Mouse (Mus musculus): ENCODE measurements at regions not wholly inside any gene's neighbourhood (a gene's known extent, or its start where the extent isn't known, plus 50 kb on each side); places are given as distances from the start of the nearest gene placed in this dataset.
A peak's percentile ranks its signal among the peaks of the same experiment; 100 is the strongest.

DNA sequence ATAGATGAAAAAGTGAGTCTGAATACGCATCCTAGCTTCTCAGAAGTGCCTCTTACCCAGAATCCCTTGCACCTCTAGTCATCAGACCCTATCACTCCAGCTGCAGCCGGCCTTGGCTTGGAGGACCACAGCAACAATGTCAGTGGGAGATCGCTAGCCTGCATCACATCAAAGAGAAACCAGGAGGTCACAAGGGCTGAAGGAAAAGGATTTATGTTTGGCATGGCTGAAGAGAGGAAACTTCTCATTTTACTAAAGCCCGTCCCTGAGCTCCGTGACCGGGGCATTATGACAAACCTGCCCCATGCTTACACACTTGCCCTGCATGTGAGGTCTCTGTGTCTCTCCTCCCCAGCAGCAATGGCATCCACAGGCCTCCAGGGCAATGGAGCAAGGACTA is 63.8 kb upstream of the Irf2bp2 start:
- no peak for DNase-seq (ENCODE audit: low spot score)
- Histone ChIP-seq H3K9me3 (ENCODE audit: control insufficient read depth, low read length) (no peaks in the 10 kb centered on the region), H3K4me1 (replicated peaks; ENCODE audit: control insufficient read depth, insufficient read depth, low read length) (peaks cover 36% of the 10 kb centered on the region), H3K9ac (ENCODE audit: low read length) (no peak overlapping the region), H3K36me3 (ENCODE audit: control insufficient read depth, insufficient read depth, low read length) (no peaks in the 10 kb centered on the region), H3K4me2 (ENCODE audit: low read length) (no peak overlapping the region), H3K27ac (ENCODE audit: low read depth) (no peak overlapping the region), H3K4me3 (ENCODE audit: low read depth, low read length) (no peak overlapping the region), H3K27me3 (replicated peaks; ENCODE audit: control insufficient read depth, insufficient read depth, low read length) (no peaks in the 10 kb centered on the region)
- WGBS: 66% methylated on average over 6 of the region's 6 CpGs
- ATAC-seq (replicated peaks; ENCODE audit: low FRiP score, low TSS enrichment, low read depth): no peak

DNA sequence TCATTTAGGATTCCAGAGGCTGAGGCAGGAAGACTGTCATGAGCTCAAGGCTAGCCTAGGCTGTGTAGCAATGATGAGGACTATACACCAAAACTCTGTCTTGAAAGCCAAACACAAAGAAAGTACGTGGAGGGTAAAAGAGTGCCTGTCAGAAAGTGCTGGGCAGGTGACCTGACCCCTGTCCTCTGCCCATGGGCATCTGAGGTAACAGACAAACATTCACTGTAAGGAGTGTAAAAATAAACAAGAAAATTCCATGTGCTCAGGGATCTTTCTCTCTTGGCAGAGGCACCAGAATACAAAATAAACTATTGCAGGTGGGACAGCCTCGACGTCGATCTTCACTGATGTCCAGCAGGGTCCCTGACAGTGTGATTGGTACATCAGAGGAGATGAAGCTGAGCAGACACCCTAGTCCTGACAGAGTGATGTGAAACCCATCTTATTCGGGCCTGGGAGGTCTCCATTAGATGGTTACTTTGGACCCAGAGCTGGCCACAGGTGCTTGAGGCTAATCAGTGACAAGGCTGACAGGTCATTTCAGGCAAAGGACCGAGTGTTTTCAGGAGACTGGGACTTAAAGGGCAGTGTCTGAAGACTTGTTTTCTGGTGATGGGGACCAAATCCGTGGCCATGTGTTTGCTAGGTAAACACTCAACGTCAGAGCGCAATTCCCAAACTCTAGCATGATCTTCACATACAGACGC is 62.9 kb upstream of the Irf2bp2 start:
- no peaks in the 10 kb centered on the region for H3K9me3 ChIP-seq (ENCODE audit: control insufficient read depth, low read length)
- no peaks in the 10 kb centered on the region for H3K36me3 ChIP-seq (ENCODE audit: control insufficient read depth, insufficient read depth, low read length)
- no peak overlapping the region for H3K4me2 ChIP-seq (ENCODE audit: low read length)
- peaks cover 27% of the 10 kb centered on the region for H3K4me1 ChIP-seq (replicated peaks; ENCODE audit: control insufficient read depth, insufficient read depth, low read length)
- WGBS: 51% methylated on average over 10 of the region's 10 CpGs
- no peaks in the 10 kb centered on the region for H3K27me3 ChIP-seq (replicated peaks; ENCODE audit: control insufficient read depth, insufficient read depth, low read length)
- H3K9ac ChIP-seq (ENCODE audit: low read length): no peak overlapping the region
- no peak overlapping the region for H3K27ac ChIP-seq (ENCODE audit: low read depth)
- no peak overlapping the region for H3K4me3 ChIP-seq (ENCODE audit: low read depth, low read length)
- DNase-seq (ENCODE audit: low spot score) (no peak), ATAC-seq (replicated peaks; ENCODE audit: low FRiP score, low TSS enrichment, low read depth) (no peak)

DNA sequence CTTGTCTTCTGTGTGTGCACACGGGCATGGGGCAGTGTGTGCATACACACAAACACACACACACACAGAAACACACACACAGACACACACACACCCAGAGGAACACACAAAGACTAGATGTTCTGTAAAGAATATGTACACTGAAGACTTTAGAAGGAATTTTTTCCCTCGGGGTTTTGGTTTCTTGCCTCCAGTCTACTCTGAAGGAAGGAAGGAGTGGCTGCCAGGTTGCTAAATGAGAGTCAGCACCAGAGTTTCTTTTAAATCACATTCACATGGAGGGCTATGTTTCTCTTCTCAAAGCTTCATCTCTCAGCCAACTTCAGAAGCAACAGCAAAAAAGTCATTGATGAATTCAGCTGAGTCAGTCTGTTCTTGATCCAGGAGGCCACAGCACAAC is 61.8 kb upstream of the Irf2bp2 start:
- no peak overlapping the region for H3K9ac ChIP-seq (ENCODE audit: low read length)
- no peak overlapping the region for H3K4me2 ChIP-seq (ENCODE audit: low read length)
- 27% methylated on average over 2 of the region's 2 CpGs for WGBS
- H3K4me1 ChIP-seq (replicated peaks; ENCODE audit: control insufficient read depth, insufficient read depth, low read length): peaks cover 16% of the 10 kb centered on the region
- H3K36me3 ChIP-seq (ENCODE audit: control insufficient read depth, insufficient read depth, low read length): no peaks in the 10 kb centered on the region
- DNase-seq (ENCODE audit: low spot score) (no peak), ATAC-seq (replicated peaks; ENCODE audit: low FRiP score, low TSS enrichment, low read depth) (no peak)
- no peak overlapping the region for H3K27ac ChIP-seq (ENCODE audit: low read depth)
- H3K27me3 ChIP-seq (replicated peaks; ENCODE audit: control insufficient read depth, insufficient read depth, low read length): no peaks in the 10 kb centered on the region
- no peaks in the 10 kb centered on the region for H3K9me3 ChIP-seq (ENCODE audit: control insufficient read depth, low read length)
- no peak overlapping the region for H3K4me3 ChIP-seq (ENCODE audit: low read depth, low read length)

DNA sequence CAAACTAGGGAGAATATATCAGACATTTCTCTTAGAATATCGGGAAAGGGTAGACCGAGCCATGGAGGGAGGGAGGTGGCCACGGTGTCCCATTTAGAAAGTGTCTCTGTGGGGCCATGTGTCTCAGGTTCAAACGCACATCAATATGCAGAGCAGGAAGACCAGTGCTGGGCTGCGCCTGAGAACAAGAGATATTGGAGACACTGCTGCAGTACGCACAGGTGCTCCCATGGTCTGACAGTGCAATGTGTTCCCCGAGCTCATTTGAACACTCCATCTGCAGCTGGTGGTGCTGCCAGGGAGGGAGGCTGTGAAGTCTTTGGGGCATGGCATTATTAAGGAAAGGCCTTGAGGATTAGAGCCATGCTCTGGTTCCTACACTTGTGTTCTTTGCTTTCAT is 60.6 kb upstream of the Irf2bp2 start:
- DNase-seq (ENCODE audit: low spot score) (no peak), ATAC-seq (replicated peaks; ENCODE audit: low FRiP score, low TSS enrichment, low read depth) (no peak)
- Histone ChIP-seq H3K27me3 (replicated peaks; ENCODE audit: control insufficient read depth, insufficient read depth, low read length) (no peaks in the 10 kb centered on the region), H3K4me3 (ENCODE audit: low read depth, low read length) (no peak overlapping the region), H3K36me3 (ENCODE audit: control insufficient read depth, insufficient read depth, low read length) (no peaks in the 10 kb centered on the region), H3K4me2 (ENCODE audit: low read length) (no peak overlapping the region), H3K27ac (ENCODE audit: low read depth) (no peak overlapping the region), H3K9me3 (ENCODE audit: control insufficient read depth, low read length) (no peaks in the 10 kb centered on the region), H3K4me1 (replicated peaks; ENCODE audit: control insufficient read depth, insufficient read depth, low read length) (peaks cover 4% of the 10 kb centered on the region; the same call in 1 of the 2 replicates), H3K9ac (ENCODE audit: low read length) (no peak overlapping the region)
- WGBS: 87% methylated on average over 7 of the region's 7 CpGs

DNA sequence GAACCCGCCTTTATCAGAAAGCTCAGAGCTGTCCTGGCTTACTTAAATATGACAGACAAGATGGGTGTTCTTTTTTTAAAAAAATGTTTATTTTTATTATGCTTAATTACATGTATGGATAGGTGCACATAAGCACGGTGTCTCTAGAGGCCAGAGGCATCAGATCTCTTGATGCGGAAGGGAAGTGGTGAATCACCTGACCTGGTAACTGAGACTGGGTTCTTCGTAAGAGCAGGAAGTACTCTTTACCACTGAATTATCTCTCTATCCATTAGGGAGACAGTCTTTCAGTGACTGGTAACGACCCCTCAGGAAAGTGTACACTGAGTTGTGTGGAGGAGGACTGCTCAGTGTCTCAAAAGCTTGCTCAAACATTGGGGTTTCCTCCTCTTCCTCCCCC is 58.4 kb upstream of the Irf2bp2 start:
- no peak overlapping the region for H3K9ac ChIP-seq (ENCODE audit: low read length)
- no peaks in the 10 kb centered on the region for H3K27me3 ChIP-seq (replicated peaks; ENCODE audit: control insufficient read depth, insufficient read depth, low read length)
- H3K4me1 ChIP-seq (replicated peaks; ENCODE audit: control insufficient read depth, insufficient read depth, low read length): 0 out of 2 replicates have a peak, but pooled peaks cover 1% of the 10 kb centered on the region
- no peak overlapping the region for H3K4me3 ChIP-seq (ENCODE audit: low read depth, low read length)
- no peak overlapping the region for H3K4me2 ChIP-seq (ENCODE audit: low read length)
- 74% methylated on average over 5 of the region's 5 CpGs for WGBS
- DNase-seq (ENCODE audit: low spot score) (no peak), ATAC-seq (replicated peaks; ENCODE audit: low FRiP score, low TSS enrichment, low read depth) (no peak)
- no peaks in the 10 kb centered on the region for H3K36me3 ChIP-seq (ENCODE audit: control insufficient read depth, insufficient read depth, low read length)
- no peaks in the 10 kb centered on the region for H3K9me3 ChIP-seq (ENCODE audit: control insufficient read depth, low read length)
- no peak overlapping the region for H3K27ac ChIP-seq (ENCODE audit: low read depth)

- ATAC-seq (replicated peaks; ENCODE audit: low FRiP score, low TSS enrichment, low read depth) (no peak), DNase-seq (ENCODE audit: low spot score) (no peak)
- H3K9ac ChIP-seq (ENCODE audit: low read length): no peak overlapping the region
- H3K4me3 ChIP-seq (ENCODE audit: low read depth, low read length): no peak overlapping the region
- H3K27ac ChIP-seq (ENCODE audit: low read depth): no peak overlapping the region
- H3K4me2 ChIP-seq (ENCODE audit: low read length): no peak overlapping the region
- H3K27me3 ChIP-seq (replicated peaks; ENCODE audit: control insufficient read depth, insufficient read depth, low read length): no peaks in the 10 kb centered on the region
- no peaks in the 10 kb centered on the region for H3K36me3 ChIP-seq (ENCODE audit: control insufficient read depth, insufficient read depth, low read length)
- 84% methylated on average over 8 of the region's 8 CpGs for WGBS
- no peaks in the 10 kb centered on the region for H3K9me3 ChIP-seq (ENCODE audit: control insufficient read depth, low read length)
- H3K4me1 ChIP-seq (replicated peaks; ENCODE audit: control insufficient read depth, insufficient read depth, low read length): 0 out of 2 replicates have a peak, but pooled peaks cover 3% of the 10 kb centered on the region
Observed at GRCm38 (mm10) chr8:126650945-126651344, 57.2 kb upstream of the Irf2bp2 start.

DNA sequence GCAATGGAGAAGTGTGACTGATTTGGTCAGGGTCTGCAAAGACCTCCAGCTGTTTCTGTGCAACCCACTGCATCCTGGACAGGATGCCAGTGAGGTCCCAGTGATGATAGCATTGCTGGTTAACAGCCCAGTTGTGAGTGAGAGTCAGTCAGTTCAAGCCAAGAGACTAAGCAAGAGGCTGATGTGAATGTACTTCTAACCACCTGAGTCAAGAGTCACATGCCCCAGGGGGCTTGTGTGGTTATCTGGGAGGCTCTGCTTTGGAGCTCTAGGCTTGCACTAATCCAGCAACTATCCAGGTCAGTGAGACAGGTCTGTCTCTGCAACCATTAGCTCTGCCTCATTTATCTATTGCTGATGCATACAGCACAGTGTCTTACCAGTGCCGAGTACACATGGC is 55.5 kb upstream of the Irf2bp2 start:
- 86% methylated on average over 1 of the region's 1 CpGs for WGBS
- H3K27me3 ChIP-seq (replicated peaks; ENCODE audit: control insufficient read depth, insufficient read depth, low read length): no peaks in the 10 kb centered on the region
- DNase-seq (ENCODE audit: low spot score): no peak
- no peak overlapping the region for H3K27ac ChIP-seq (ENCODE audit: low read depth)
- H3K9ac ChIP-seq (ENCODE audit: low read length): no peak overlapping the region
- no peaks in the 10 kb centered on the region for H3K36me3 ChIP-seq (ENCODE audit: control insufficient read depth, insufficient read depth, low read length)
- no peaks in the 10 kb centered on the region for H3K9me3 ChIP-seq (ENCODE audit: control insufficient read depth, low read length)
- H3K4me2 ChIP-seq (ENCODE audit: low read length): no peak overlapping the region
- ATAC-seq (replicated peaks; ENCODE audit: low FRiP score, low TSS enrichment, low read depth): no peak
- H3K4me1 ChIP-seq (replicated peaks; ENCODE audit: control insufficient read depth, insufficient read depth, low read length): 0 out of 2 replicates have a peak, but pooled peaks cover 3% of the 10 kb centered on the region
- H3K4me3 ChIP-seq (ENCODE audit: low read depth, low read length): no peak overlapping the region

GRCm38 (mm10) chr8:126647350-126647749 is 53.6 kb upstream of the Irf2bp2 start:
- no peaks in the 10 kb centered on the region for H3K27me3 ChIP-seq (replicated peaks; ENCODE audit: control insufficient read depth, insufficient read depth, low read length)
- 37% methylated on average over 1 of the region's 1 CpGs for WGBS
- no peak overlapping the region for H3K27ac ChIP-seq (ENCODE audit: low read depth)
- H3K36me3 ChIP-seq (ENCODE audit: control insufficient read depth, insufficient read depth, low read length): no peaks in the 10 kb centered on the region
- H3K9ac ChIP-seq (ENCODE audit: low read length): no peak overlapping the region
- no peak for DNase-seq (ENCODE audit: low spot score)
- peaks cover 4% of the 10 kb centered on the region for H3K9me3 ChIP-seq (ENCODE audit: control insufficient read depth, low read length)
- H3K4me3 ChIP-seq (ENCODE audit: low read depth, low read length): no peak overlapping the region
- H3K4me1 ChIP-seq (replicated peaks; ENCODE audit: control insufficient read depth, insufficient read depth, low read length): 0 out of 2 replicates have a peak, but pooled peaks cover 3% of the 10 kb centered on the region
- ATAC-seq (replicated peaks; ENCODE audit: low FRiP score, low TSS enrichment, low read depth): no peak
- H3K4me2 ChIP-seq (ENCODE audit: low read length): no peak overlapping the region

GRCm38 (mm10) chr8:126646604-126647311 is 53.0 kb upstream of the Irf2bp2 start:
- H3K4me2 ChIP-seq (ENCODE audit: low read length): no peak overlapping the region
- peaks cover 4% of the 10 kb centered on the region for H3K9me3 ChIP-seq (ENCODE audit: control insufficient read depth, low read length)
- H3K36me3 ChIP-seq (ENCODE audit: control insufficient read depth, insufficient read depth, low read length): no peaks in the 10 kb centered on the region
- H3K9ac ChIP-seq (ENCODE audit: low read length): no peak overlapping the region
- H3K27ac ChIP-seq (ENCODE audit: low read depth): peak overlapping the region; percentile 54
- 45% methylated on average over 8 of the region's 8 CpGs for WGBS
- no peaks in the 10 kb centered on the region for H3K27me3 ChIP-seq (replicated peaks; ENCODE audit: control insufficient read depth, insufficient read depth, low read length)
- 0 out of 2 replicates have a peak, but pooled peaks cover 3% of the 10 kb centered on the region for H3K4me1 ChIP-seq (replicated peaks; ENCODE audit: control insufficient read depth, insufficient read depth, low read length)
- DNase-seq (ENCODE audit: low spot score): no peak
- no peak overlapping the region for H3K4me3 ChIP-seq (ENCODE audit: low read depth, low read length)
- no peak for ATAC-seq (replicated peaks; ENCODE audit: low FRiP score, low TSS enrichment, low read depth)

Measured in intestine, embryonic 14.5 days (tissue).